Mouse (Mus musculus) liver, embryonic 14.5 days (tissue): Measurements from ENCODE around the gene Anxa3. TPM values are rescaled to one million over a fixed set of nuclear protein-coding genes. Genes with fewer than 3 reads are reported as not detected.

Experiments
- ATAC-seq: fragments of 200-750 bp; cut with Nextera tagmentation; 2 replicates; pipeline ENCODE4 v1.8.0; 2017; ENCODE audit warnings: moderate number of reproducible peaks, mild to moderate bottlenecking, moderate library complexity; ENCODE audit not compliant: insufficient read depth
- DNase-seq, 3 experiments: peaks; one replicate each; pipeline ENCODE4 v3.0.0-alpha.2; 2012 to 2013; ENCODE audit warnings: low read depth in 3 of 3, low spot score in 3 of 3
- H3K27ac ChIP-seq: fragments of 300-500 bp; sonication (generic); 2 replicates; pipeline ENCODE4 v1.5.1; 2014; ENCODE audit warnings: moderate library complexity, mild to moderate bottlenecking, control low read depth, inconsistent platforms
- H3K27me3 ChIP-seq: fragments of 300-500 bp; sonication (generic); 2 replicates; pipeline ENCODE4 v1.6.1; 2014; ENCODE audit warnings: mild to moderate bottlenecking, low read length, moderate library complexity; ENCODE audit not compliant: control insufficient read depth, insufficient read depth
- H3K36me3 ChIP-seq: fragments of 300-500 bp; sonication (generic); replicated peaks from 2 replicates; pipeline ENCODE4 v1.6.1; 2014; ENCODE audit warnings: low read depth; ENCODE audit not compliant: control insufficient read depth, insufficient read depth
- H3K4me1 ChIP-seq, 2 experiments: fragments of 200-500 bp in 1 of 2; fragments of 300-500 bp in 1 of 2; sonication (generic) in 1 of 2; replicated peaks; 2 replicates each; pipeline ENCODE4 v1.6.1; 2012 to 2014; ENCODE audit warnings: antibody characterized with exemption in 1 of 2, inconsistent platforms in 1 of 2, low read length in 1 of 2; ENCODE audit not compliant: control insufficient read depth in 2 of 2, insufficient read depth in 2 of 2
- H3K4me2 ChIP-seq: fragments of 300-500 bp; sonication (generic); 2 replicates; pipeline ENCODE4 v1.6.1; 2014; ENCODE audit warnings: low read depth, mild to moderate bottlenecking, control low read depth, moderate library complexity
- H3K4me3 ChIP-seq, 2 experiments: fragments of 200-500 bp in 1 of 2; fragments of 300-500 bp in 1 of 2; sonication (generic) in 1 of 2; 2 replicates each; pipeline ENCODE4 v1.5.1; 2012 to 2014; ENCODE audit warnings: low read depth in 2 of 2, low read length in 2 of 2, mild to moderate bottlenecking in 2 of 2, control low read depth in 1 of 2, inconsistent platforms in 1 of 2, moderate library complexity in 1 of 2; ENCODE audit not compliant: insufficient read depth in 1 of 2
- H3K9ac ChIP-seq: fragments of 300-500 bp; sonication (generic); replicated peaks from 2 replicates; pipeline ENCODE4 v1.6.1; 2014; ENCODE audit warnings: mild to moderate bottlenecking, control low read depth, moderate library complexity
- H3K9me3 ChIP-seq: fragments of 300-500 bp; sonication (generic); 2 replicates; pipeline ENCODE4 v1.6.1; 2016; ENCODE audit warnings: low read length, mixed read lengths; ENCODE audit not compliant: control insufficient read depth
- CTCF ChIP-seq: IDR thresholded peaks from 2 replicates; pipeline ENCODE4 v1.5.1; 2016; ENCODE audit warnings: antibody characterized with exemption, low read depth, control low read depth
- EP300 ChIP-seq: IDR thresholded peaks from 2 replicates; pipeline ENCODE4 v1.6.1; 2016; ENCODE audit warnings: antibody characterized with exemption, low read depth
- WGBS: fragments of 180-500 bp; shearing (Covaris S2); extraction: QIAGEN DNeasy Blood & Tissue Kit; methylation state at CpG from one replicate; pipeline ENCODE4 v1.1.7; 2014; ENCODE audit not compliant: insufficient replicate concordance; 5-methylcytosine and 5-hydroxymethylcytosine counted together
- polyA plus RNA-seq, 2 experiments: library from polyadenylated mRNA; depleted of rRNA in 1 of 2; stranded (reverse) in 1 of 2; unstranded in 1 of 2; fragments of >200 nt; fragmentation: Nextera tagmentation in 1 of 2; extraction: Ambion mirVana in 1 of 2; gene quantifications; 2 replicates each; pipeline versions ENCODE4 v1.2.1 to v1.2.3; 2012 to 2014

The Anxa3 gene
- polyA plus RNA-seq, 2 experiments, result 9.6 to 16.3 TPM

GRCm38 (mm10) chr5:96854350-96854749 is 61.2 kb downstream of the Anxa3 start:
- Histone ChIP-seq H3K36me3 (no peaks in the 10 kb centered on the region), H3K9me3 (no peaks in the 10 kb centered on the region), H3K4me1 (0 out of 4 replicates have a peak, but pooled peaks cover 0 to 2% of the 10 kb centered on the region in 2 experiments), H3K27ac (no peak overlapping the region), H3K4me2 (no peak overlapping the region), H3K4me3 (no peak overlapping the region), H3K27me3 (no peaks in the 10 kb centered on the region), H3K9ac (no peak overlapping the region)
- DNase-seq, result peak in 1 of 3 experiments; percentile 4
- WGBS, result 49% methylated on average over 3 of the region's 3 CpGs
- TF ChIP-seq EP300 (no peak), CTCF (peak; percentile 52; the same call in 1 of the 2 replicates)
- ATAC-seq, result no peak

GRCm38 (mm10) chr5:96859938-96860337 is 66.8 kb downstream of the Anxa3 start:
- ATAC-seq, result no peak
- Histone ChIP-seq H3K4me3 (no peak overlapping the region), H3K4me1 (0 out of 4 replicates have a peak, but pooled peaks cover 0 to 3% of the 10 kb centered on the region in 2 experiments), H3K4me2 (no peak overlapping the region), H3K27ac (no peak overlapping the region), H3K9ac (no peak overlapping the region), H3K27me3 (no peaks in the 10 kb centered on the region), H3K9me3 (no peaks in the 10 kb centered on the region), H3K36me3 (no peaks in the 10 kb centered on the region)
- whole genome bisulfite sequencing, result 54% methylated on average over 1 of the region's 1 CpGs
- TF ChIP-seq EP300 (no peak), CTCF (no peak)
- DNase-seq, result no peak

- Histone ChIP-seq H3K36me3 (no peaks in the 10 kb centered on the region), H3K9ac (no peak overlapping the region), H3K27ac (no peak overlapping the region), H3K4me3 (no peak overlapping the region), H3K9me3 (no peaks in the 10 kb centered on the region), H3K4me2 (no peak overlapping the region), H3K4me1 (no peaks in the 10 kb centered on the region), H3K27me3 (no peaks in the 10 kb centered on the region; the same call in 1 of the 2 replicates)
- DNase-seq, result no peak
- no peak for ATAC-seq
- WGBS, result 43% methylated on average over 4 of the region's 4 CpGs
- TF ChIP-seq EP300, result no peak
- no peak for TF ChIP-seq CTCF
Observed at GRCm38 (mm10) chr5:96867171-96867570, 74.0 kb downstream of the Anxa3 start.

- Histone ChIP-seq H3K4me2 (no peak overlapping the region), H3K9ac (no peak overlapping the region), H3K4me1 (no peaks in the 10 kb centered on the region), H3K27me3 (no peaks in the 10 kb centered on the region; the same call in 1 of the 2 replicates), H3K4me3 (no peak overlapping the region), H3K9me3 (no peaks in the 10 kb centered on the region), H3K36me3 (no peaks in the 10 kb centered on the region), H3K27ac (no peak overlapping the region)
- ATAC-seq, result no peak
- 46% methylated on average over 6 of the region's 6 CpGs for WGBS
- no peak for TF ChIP-seq EP300
- no peak for TF ChIP-seq CTCF
- no peak for DNase-seq
Observed at GRCm38 (mm10) chr5:96868893-96869292, 75.8 kb downstream of the Anxa3 start.

- no peak for TF ChIP-seq CTCF
- no peak for TF ChIP-seq EP300
- Histone ChIP-seq H3K9ac (no peak overlapping the region), H3K4me3 (no peak overlapping the region), H3K27ac (no peak overlapping the region), H3K4me1 (no peaks in the 10 kb centered on the region), H3K36me3 (no peaks in the 10 kb centered on the region), H3K27me3 (no peaks in the 10 kb centered on the region; the same call in 1 of the 2 replicates), H3K9me3 (no peaks in the 10 kb centered on the region), H3K4me2 (no peak overlapping the region)
- 84% methylated on average over 12 of the region's 12 CpGs for WGBS
- no peak for DNase-seq
- no peak for ATAC-seq
Observed at GRCm38 (mm10) chr5:96870996-96871395, 77.9 kb downstream of the Anxa3 start.
